Mouse (Mus musculus) liver, adult 2 months (tissue): ENCODE results near the gene Neurog1. TPM values are rescaled to one million over a fixed set of nuclear protein-coding genes. Genes with fewer than 3 reads are reported as not detected.

Experiments
- DNase-seq: peaks from one replicate; pipeline ENCODE4 v3.0.0-alpha.2; 2011; ENCODE audit warnings: low read depth, low spot score; ENCODE audit errors: extremely low read depth
- H3K27ac ChIP-seq: fragments of 200-500 bp; replicated peaks from 2 replicates; pipeline ENCODE4 v1.5.1; 2012; ENCODE audit warnings: low read depth, mild to moderate bottlenecking, control low read depth, inconsistent platforms, low read length; ENCODE audit not compliant: insufficient read depth
- H3K27me3 ChIP-seq: fragments of 200-500 bp; 2 replicates; pipeline ENCODE4 v1.6.1; 2012; ENCODE audit warnings: mild to moderate bottlenecking, moderate library complexity, low read length, inconsistent platforms; ENCODE audit not compliant: control insufficient read depth, insufficient read depth
- H3K36me3 ChIP-seq: fragments of 200-500 bp; 2 replicates; pipeline ENCODE4 v1.6.1; 2012; ENCODE audit warnings: low read length, inconsistent platforms; ENCODE audit not compliant: control insufficient read depth, insufficient read depth
- H3K4me1 ChIP-seq: fragments of 200-500 bp; 2 replicates; pipeline ENCODE4 v1.6.1; 2011; ENCODE audit warnings: low read length; ENCODE audit not compliant: control insufficient read depth, insufficient read depth
- H3K4me3 ChIP-seq: fragments of 200-500 bp; 2 replicates; pipeline ENCODE4 v1.5.1; 2011; ENCODE audit warnings: low read depth, mild to moderate bottlenecking, control low read depth, low read length, moderate library complexity; ENCODE audit not compliant: insufficient read depth
- H3K79me2 ChIP-seq: fragments of 200-500 bp; 2 replicates; pipeline ENCODE4 v1.6.1; 2012; ENCODE audit warnings: inconsistent platforms, mild to moderate bottlenecking, low read length, moderate library complexity; ENCODE audit not compliant: control insufficient read depth, insufficient read depth
- H3K9ac ChIP-seq: fragments of 200-500 bp; 2 replicates; pipeline ENCODE4 v1.6.1; 2012; ENCODE audit warnings: low read depth, mild to moderate bottlenecking, control low read depth, inconsistent platforms, low read length
- CTCF ChIP-seq: fragments of 200-500 bp; IDR thresholded peaks from 2 replicates; pipeline ENCODE4 v1.5.1; 2011; ENCODE audit warnings: low read depth, low read length, control low read depth
- POLR2A ChIP-seq: fragments of 200-500 bp; IDR thresholded peaks from 2 replicates; pipeline ENCODE4 v1.6.1; 2011; ENCODE audit warnings: low read length, control low read depth; ENCODE audit not compliant: insufficient read depth; ENCODE audit errors: extremely low read depth
- WGBS: fragments of 180-500 bp; shearing (Covaris S2); methylation state at CpG from one replicate; pipeline ENCODE4 v1.1.7; 2018; 5-methylcytosine and 5-hydroxymethylcytosine counted together
- polyA plus RNA-seq: library from polyadenylated mRNA; depleted of rRNA; stranded (reverse); fragments of >200 nt; gene quantifications from 2 replicates; pipeline ENCODE4 v1.2.3, GENCODE M21; 2012
- total RNA-seq: library from RNA; depleted of rRNA; stranded (reverse); fragments of >200 nt; gene quantifications from 2 replicates; pipeline ENCODE4 v1.2.3, GENCODE M21; 2014

Neurog1 gene
- total and polyA plus RNA-seq, 2 experiments, result not detected

DNA sequence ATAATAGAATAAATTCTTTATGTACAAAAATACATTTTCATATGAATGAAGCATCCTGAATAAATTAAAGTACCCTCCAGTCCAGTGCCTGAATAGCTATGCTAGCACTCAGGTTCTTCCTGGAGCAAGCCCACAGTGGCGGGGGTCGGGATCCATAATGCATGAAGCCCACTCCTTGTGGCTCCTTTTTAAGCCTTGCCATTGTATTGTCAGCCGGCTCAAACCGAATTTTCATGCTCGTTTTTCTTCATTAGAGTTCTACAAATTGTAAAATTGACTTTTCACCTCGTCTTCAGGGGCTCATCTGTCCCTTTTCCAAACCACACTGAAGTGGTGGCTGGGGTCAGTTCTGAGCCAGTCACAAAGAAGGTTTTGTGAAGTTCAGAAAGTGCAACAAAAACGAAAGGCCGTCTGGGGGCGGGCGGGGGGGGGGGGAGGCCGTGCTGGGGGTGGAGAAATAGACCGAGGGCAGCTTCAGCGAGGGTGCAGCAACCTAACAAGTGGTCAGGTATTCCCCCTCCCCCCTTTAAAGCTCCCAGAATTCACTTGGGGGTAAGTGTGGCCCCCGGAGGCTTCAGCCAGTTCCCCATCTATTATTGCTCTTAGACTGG is 1.3 kb downstream of the Neurog1 start:
- Histone ChIP-seq H3K79me2 (no peaks in the 10 kb centered on the region), H3K9ac (no peak overlapping the region), H3K27ac (no peak overlapping the region), H3K4me1 (no peaks in the 10 kb centered on the region), H3K4me3 (no peak overlapping the region), H3K27me3 (peaks cover 37% of the 10 kb centered on the region), H3K36me3 (no peaks in the 10 kb centered on the region)
- TF ChIP-seq CTCF, result no peak
- TF ChIP-seq POLR2A, result no peak
- no peak for DNase-seq
- WGBS, result 7% methylated on average over 14 of the region's 14 CpGs

DNA sequence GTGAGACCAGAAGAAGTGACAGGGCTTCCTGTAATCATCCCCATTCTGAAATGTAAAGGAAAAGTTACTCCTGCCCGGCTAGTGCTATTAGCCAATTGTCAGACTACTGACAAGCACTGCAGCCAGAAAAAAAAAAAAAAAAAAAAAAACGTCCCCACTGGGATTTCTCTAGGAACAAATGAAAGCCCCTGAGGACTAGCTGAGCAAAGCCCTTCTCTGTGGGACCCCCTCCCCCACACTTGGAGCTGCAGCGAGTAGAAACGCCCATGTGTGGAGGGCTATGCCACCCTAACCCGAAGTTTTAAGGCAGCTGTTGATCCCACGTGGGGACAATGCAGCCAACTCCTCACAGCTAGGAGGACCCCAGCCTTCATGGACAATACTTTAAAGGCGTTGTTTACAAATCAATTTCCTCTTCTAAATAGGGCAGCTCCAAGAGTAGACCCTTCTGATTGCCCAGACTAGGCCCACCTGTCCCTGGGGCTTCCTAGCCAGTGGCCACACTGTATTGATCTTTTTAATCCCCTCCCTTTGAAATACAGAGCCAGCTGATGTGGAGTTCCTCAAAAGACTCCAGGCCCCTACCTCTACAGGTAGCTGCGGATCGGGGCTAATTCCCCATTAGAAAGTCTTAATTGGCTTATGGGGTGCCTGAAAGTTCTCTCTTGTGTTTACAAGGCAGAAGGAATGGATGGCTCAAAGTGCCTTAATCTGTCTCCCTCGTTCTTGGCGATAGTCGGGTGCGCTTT is 2.2 kb downstream of the Neurog1 start:
- Histone ChIP-seq H3K4me1 (no peaks in the 10 kb centered on the region), H3K36me3 (no peaks in the 10 kb centered on the region), H3K79me2 (no peaks in the 10 kb centered on the region), H3K27ac (no peak overlapping the region), H3K27me3 (peaks cover 32% of the 10 kb centered on the region), H3K4me3 (no peak overlapping the region), H3K9ac (no peak overlapping the region)
- TF ChIP-seq CTCF (no peak), POLR2A (no peak)
- no peak for DNase-seq
- 6% methylated on average over 13 of the region's 13 CpGs for WGBS

DNA sequence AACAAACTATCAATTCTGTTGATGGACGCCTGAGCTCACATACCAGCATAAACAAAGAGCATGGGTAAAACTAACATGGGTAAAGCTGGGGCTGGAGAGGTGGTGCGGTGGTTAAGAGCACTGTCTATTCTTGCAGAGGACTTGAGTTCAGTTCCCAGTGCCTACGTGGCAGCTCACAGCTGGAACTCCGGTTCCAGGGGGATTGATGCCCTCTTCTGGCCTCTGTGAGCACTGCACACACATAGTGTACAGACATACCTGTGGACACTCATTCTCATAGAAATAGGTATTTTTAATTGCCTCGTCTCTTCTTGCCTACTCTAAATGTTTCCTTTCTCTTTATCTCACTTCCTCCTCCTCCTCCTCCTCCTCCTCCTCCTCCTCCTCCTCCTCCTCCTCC is 8.9 kb downstream of the Neurog1 start:
- 85% methylated on average over 5 of the region's 5 CpGs for WGBS
- Histone ChIP-seq H3K27me3 (peaks cover 7% of the 10 kb centered on the region; the same call in 1 of the 2 replicates), H3K27ac (no peak overlapping the region), H3K4me1 (no peaks in the 10 kb centered on the region), H3K36me3 (no peaks in the 10 kb centered on the region), H3K79me2 (no peaks in the 10 kb centered on the region), H3K4me3 (no peak overlapping the region), H3K9ac (no peak overlapping the region)
- TF ChIP-seq CTCF (no peak), POLR2A (no peak)
- DNase-seq, result no peak

DNA sequence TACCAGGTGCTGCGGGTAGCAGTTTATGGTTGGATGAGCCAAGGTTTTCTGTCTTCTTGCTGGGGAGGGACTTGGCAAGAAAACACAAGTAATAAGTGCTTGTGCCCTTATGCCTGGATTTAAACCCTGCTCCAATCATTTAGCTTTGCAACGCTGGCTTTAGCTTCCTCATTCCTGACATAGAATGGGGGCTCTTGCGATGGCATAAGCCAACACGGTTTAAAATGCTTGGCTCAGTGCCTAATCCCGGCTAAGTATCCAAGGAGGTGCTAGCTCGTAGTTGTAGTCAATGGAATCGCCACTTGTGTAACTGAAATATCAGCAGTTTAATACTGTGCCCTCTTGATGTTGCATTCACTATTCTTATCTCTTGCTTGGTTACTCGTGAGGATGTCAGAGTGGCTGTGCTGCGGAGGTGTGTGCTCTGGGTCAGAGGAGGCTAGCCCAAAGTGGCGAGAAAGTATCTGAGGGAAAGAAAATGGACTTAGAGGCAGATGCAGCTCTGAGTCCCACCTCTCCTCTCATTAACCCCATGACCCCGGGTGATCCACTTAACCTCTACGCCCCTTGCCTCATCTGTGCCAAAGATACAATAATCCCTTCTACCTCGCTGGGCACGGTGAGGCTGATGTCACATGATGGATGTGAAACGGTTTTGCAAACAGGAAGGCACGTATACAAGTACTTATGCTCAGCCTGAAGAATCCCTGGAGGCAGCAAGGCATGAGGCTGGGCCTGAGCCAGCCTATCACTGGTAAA is 11.8 kb downstream of the Neurog1 start:
- Histone ChIP-seq H3K9ac (no peak overlapping the region), H3K27ac (no peak overlapping the region), H3K79me2 (no peaks in the 10 kb centered on the region), H3K27me3 (peaks cover 2% of the 10 kb centered on the region; the same call in 1 of the 2 replicates), H3K4me3 (no peak overlapping the region), H3K4me1 (no peaks in the 10 kb centered on the region), H3K36me3 (no peaks in the 10 kb centered on the region)
- 77% methylated on average over 16 of the region's 16 CpGs for WGBS
- TF ChIP-seq POLR2A (no peak), CTCF (no peak)
- DNase-seq, result no peak

DNA sequence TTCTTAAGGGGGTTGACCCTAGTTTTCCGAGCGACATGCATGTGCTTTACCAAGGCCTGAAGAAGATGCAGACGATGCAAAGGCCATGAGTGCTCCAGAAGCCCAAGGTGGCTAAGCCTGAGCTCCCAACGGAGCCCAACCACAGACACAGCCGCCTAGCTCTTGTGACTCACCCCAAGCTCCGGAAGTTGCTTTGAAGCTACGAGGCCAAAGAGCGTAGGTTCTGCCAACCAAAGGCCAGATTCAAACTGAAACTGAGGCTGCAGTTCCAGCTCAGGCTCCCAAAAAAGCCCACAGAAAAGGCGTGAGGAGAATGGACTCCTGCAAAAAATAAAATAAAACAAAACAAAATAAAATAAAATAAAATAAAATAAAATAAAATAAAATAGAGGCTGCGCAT is 14.1 kb downstream of the Neurog1 start:
- no peak for DNase-seq
- Histone ChIP-seq H3K27ac (no peak overlapping the region), H3K27me3 (peaks cover 2% of the 10 kb centered on the region; the same call in 1 of the 2 replicates), H3K9ac (no peak overlapping the region), H3K4me3 (no peak overlapping the region), H3K79me2 (no peaks in the 10 kb centered on the region), H3K36me3 (no peaks in the 10 kb centered on the region), H3K4me1 (no peaks in the 10 kb centered on the region)
- TF ChIP-seq CTCF, result no peak
- TF ChIP-seq POLR2A, result no peak
- 77% methylated on average over 10 of the region's 10 CpGs for WGBS
